Mouse (Mus musculus) macrophage (primary cell): ENCODE results near the gene Ank. TPM values are rescaled to one million over a fixed set of nuclear protein-coding genes. Genes with fewer than 3 reads are reported as not detected.

Experiments
- H3K27ac ChIP-seq: fragments of 350-480 bp; formaldehyde crosslinking; 2 replicates; pipeline ENCODE4 v1.9.0; 2021
- H3K36me3 ChIP-seq: fragments of 350-480 bp; formaldehyde crosslinking; 2 replicates; pipeline ENCODE4 v1.9.0; 2021; ENCODE audit errors: inconsistent target
- H3K4me3 ChIP-seq: fragments of 350-480 bp; formaldehyde crosslinking; 2 replicates; pipeline ENCODE4 v1.9.0; 2021; ENCODE audit errors: inconsistent target
- H3K79me2 ChIP-seq: fragments of 350-480 bp; formaldehyde crosslinking; 2 replicates; pipeline ENCODE4 v1.9.0; 2021; ENCODE audit errors: inconsistent target
- WGBS: methylation state at CpG from one replicate; pipeline ENCODE4 v1.1.7; 2026; ENCODE audit warnings: inconsistent platforms; ENCODE audit not compliant: missing documents; 5-methylcytosine and 5-hydroxymethylcytosine counted together
- polyA plus RNA-seq: library from polyadenylated mRNA; stranded (reverse); fragments of 250-400 nt; gene quantifications from 3 replicates; pipeline ENCODE4 v1.2.4, GENCODE M21; 2018; ENCODE audit warnings: inconsistent platforms

Ank gene
- polyA plus RNA-seq, 1 experiment from 2014 or later = 22.5 TPM

GRCm38 (mm10) chr15:27497300-27497997 lies 31.0 kb downstream of the Ank start:
- 89% methylated on average over 7 of the region's 7 CpGs for WGBS
- no peaks in the 10 kb centered on the region for H3K36me3 ChIP-seq
- no peak overlapping the region for H3K27ac ChIP-seq
- peaks cover 11% of the 10 kb centered on the region; the same call in 1 of the 2 replicates for H3K79me2 ChIP-seq
- no peak overlapping the region for H3K4me3 ChIP-seq

GRCm38 (mm10) chr15:27498078-27498477 lies 31.6 kb downstream of the Ank start:
- H3K4me3 ChIP-seq = no peak overlapping the region
- H3K36me3 ChIP-seq = no peaks in the 10 kb centered on the region
- H3K27ac ChIP-seq = no peak overlapping the region
- WGBS = 76% methylated on average over 5 of the region's 5 CpGs
- H3K79me2 ChIP-seq = peaks cover 11% of the 10 kb centered on the region; the same call in 1 of the 2 replicates

- Histone ChIP-seq H3K27ac (no peak overlapping the region), H3K79me2 (peaks cover 8% of the 10 kb centered on the region; the same call in 1 of the 2 replicates), H3K36me3 (no peaks in the 10 kb centered on the region), H3K4me3 (no peak overlapping the region)
- 95% methylated on average over 15 of the region's 15 CpGs for WGBS
Measured at GRCm38 (mm10) chr15:27500390-27500789, 33.9 kb downstream of the Ank start.

- WGBS = 95% methylated on average over 13 of the region's 13 CpGs
Measured at GRCm38 (mm10) chr15:27502338-27502737, 35.9 kb downstream of the Ank start.

GRCm38 (mm10) chr15:27503221-27503620 lies 36.7 kb downstream of the Ank start:
- no peak overlapping the region for H3K27ac ChIP-seq
- WGBS = 36% methylated on average over 9 of the region's 9 CpGs
- H3K4me3 ChIP-seq = no peak overlapping the region
- H3K36me3 ChIP-seq = no peaks in the 10 kb centered on the region
- peaks cover 8% of the 10 kb centered on the region for H3K79me2 ChIP-seq

More at GRCm38 (mm10) chr15:27502338-27502737, 35.9 kb downstream of the Ank start:
- no peaks in the 10 kb centered on the region for H3K36me3 ChIP-seq
- no peak overlapping the region for H3K4me3 ChIP-seq
- H3K79me2 ChIP-seq = peaks cover 8% of the 10 kb centered on the region
- H3K27ac ChIP-seq = no peak overlapping the region

GRCm38 (mm10) chr15:27503801-27504730 lies 37.6 kb downstream of the Ank start:
- peaks cover 8% of the 10 kb centered on the region for H3K79me2 ChIP-seq
- WGBS = 66% methylated on average over 19 of the region's 20 CpGs
- H3K27ac ChIP-seq = no peak overlapping the region
- no peak overlapping the region for H3K4me3 ChIP-seq
- no peaks in the 10 kb centered on the region for H3K36me3 ChIP-seq

GRCm38 (mm10) chr15:27506127-27506886 lies 39.8 kb downstream of the Ank start:
- WGBS = 86% methylated on average over 5 of the region's 5 CpGs
- Histone ChIP-seq H3K27ac (no peak overlapping the region), H3K4me3 (no peak overlapping the region), H3K79me2 (peaks cover 8% of the 10 kb centered on the region), H3K36me3 (no peaks in the 10 kb centered on the region)

GRCm38 (mm10) chr15:27506893-27507596 lies 40.6 kb downstream of the Ank start:
- 95% methylated on average over 15 of the region's 15 CpGs for WGBS
- Histone ChIP-seq H3K27ac (no peak overlapping the region), H3K36me3 (no peaks in the 10 kb centered on the region), H3K79me2 (peaks cover 8% of the 10 kb centered on the region), H3K4me3 (no peak overlapping the region)

- H3K79me2 ChIP-seq = peaks cover 8% of the 10 kb centered on the region
- no peaks in the 10 kb centered on the region for H3K36me3 ChIP-seq
- no peak overlapping the region for H3K27ac ChIP-seq
- H3K4me3 ChIP-seq = no peak overlapping the region
- WGBS = 90% methylated on average over 6 of the region's 7 CpGs
Measured at GRCm38 (mm10) chr15:27508169-27508568, 41.7 kb downstream of the Ank start.

GRCm38 (mm10) chr15:27508982-27509381 lies 42.5 kb downstream of the Ank start:
- Histone ChIP-seq H3K79me2 (peaks cover 8% of the 10 kb centered on the region), H3K4me3 (no peak overlapping the region), H3K36me3 (no peaks in the 10 kb centered on the region), H3K27ac (no peak overlapping the region)
- WGBS = 97% methylated on average over 16 of the region's 17 CpGs

GRCm38 (mm10) chr15:27516927-27517326 lies 50.5 kb downstream of the Ank start:
- 60% methylated on average over 1 of the region's 1 CpGs for WGBS
- H3K79me2 ChIP-seq = no peaks in the 10 kb centered on the region
- no peaks in the 10 kb centered on the region for H3K36me3 ChIP-seq
- no peak overlapping the region for H3K4me3 ChIP-seq
- 0 out of 2 replicates have a peak overlapping the region, but pooled peaks have one; percentile 19 for H3K27ac ChIP-seq

GRCm38 (mm10) chr15:27518026-27518425 lies 51.5 kb downstream of the Ank start:
- Histone ChIP-seq H3K4me3 (no peak overlapping the region), H3K27ac (0 out of 2 replicates have a peak overlapping the region, but pooled peaks have one; percentile 19), H3K36me3 (no peaks in the 10 kb centered on the region), H3K79me2 (no peaks in the 10 kb centered on the region)
- 4% methylated on average over 6 of the region's 8 CpGs for WGBS

- Histone ChIP-seq H3K27ac (no peak overlapping the region), H3K79me2 (no peaks in the 10 kb centered on the region), H3K36me3 (no peaks in the 10 kb centered on the region), H3K4me3 (no peak overlapping the region)
- 38% methylated on average over 7 of the region's 7 CpGs for WGBS
Measured at GRCm38 (mm10) chr15:27519857-27520256, 53.4 kb downstream of the Ank start.
